Mouse (Mus musculus): ENCODE data around the gene Marveld3. TPM values are rescaled to one million over a fixed set of nuclear protein-coding genes. Genes with fewer than 3 reads are reported as not detected.

The Marveld3 gene
- polyA plus RNA-seq, 1 experiment from 2014 or later, result 7.4 TPM

- ATAC-seq (ENCODE audit: low read depth), result no peak
- no peak overlapping the region for H3K4me2 ChIP-seq (ENCODE audit: low read depth, low read length)
- WGBS, result 86% methylated on average over 9 of the region's 9 CpGs
- no peaks in the 10 kb centered on the region for H3K36me3 ChIP-seq (ENCODE audit: control insufficient read depth, insufficient read depth, low read length)
- no peak overlapping the region for H3K4me3 ChIP-seq (ENCODE audit: low read length)
- H3K4me1 ChIP-seq (replicated peaks; ENCODE audit: control insufficient read depth, insufficient read depth, low read length), result no peaks in the 10 kb centered on the region
- H3K27ac ChIP-seq (ENCODE audit: low read length), result no peak overlapping the region
- H3K9me3 ChIP-seq (ENCODE audit: control insufficient read depth, low read length), result no peaks in the 10 kb centered on the region
- no peak overlapping the region for H3K9ac ChIP-seq (ENCODE audit: low read length)
- no peaks in the 10 kb centered on the region for H3K27me3 ChIP-seq (ENCODE audit: control insufficient read depth, insufficient read depth, low read depth, low read length)
Measured at GRCm38 (mm10) chr8:109997381-109997780, 35.4 kb upstream of the Marveld3 start.

GRCm38 (mm10) chr8:109992951-109993350 lies 30.9 kb upstream of the Marveld3 start:
- H3K27ac ChIP-seq (ENCODE audit: low read length), result no peak overlapping the region
- H3K9ac ChIP-seq (ENCODE audit: low read length), result no peak overlapping the region
- WGBS, result 61% methylated on average over 1 of the region's 1 CpGs
- no peaks in the 10 kb centered on the region for H3K9me3 ChIP-seq (ENCODE audit: control insufficient read depth, low read length)
- H3K4me2 ChIP-seq (ENCODE audit: low read depth, low read length), result no peak overlapping the region
- no peaks in the 10 kb centered on the region for H3K4me1 ChIP-seq (replicated peaks; ENCODE audit: control insufficient read depth, insufficient read depth, low read length)
- no peaks in the 10 kb centered on the region for H3K27me3 ChIP-seq (ENCODE audit: control insufficient read depth, insufficient read depth, low read depth, low read length)
- H3K4me3 ChIP-seq (ENCODE audit: low read length), result no peak overlapping the region
- no peaks in the 10 kb centered on the region for H3K36me3 ChIP-seq (ENCODE audit: control insufficient read depth, insufficient read depth, low read length)
- no peak for ATAC-seq (ENCODE audit: low read depth)

DNA sequence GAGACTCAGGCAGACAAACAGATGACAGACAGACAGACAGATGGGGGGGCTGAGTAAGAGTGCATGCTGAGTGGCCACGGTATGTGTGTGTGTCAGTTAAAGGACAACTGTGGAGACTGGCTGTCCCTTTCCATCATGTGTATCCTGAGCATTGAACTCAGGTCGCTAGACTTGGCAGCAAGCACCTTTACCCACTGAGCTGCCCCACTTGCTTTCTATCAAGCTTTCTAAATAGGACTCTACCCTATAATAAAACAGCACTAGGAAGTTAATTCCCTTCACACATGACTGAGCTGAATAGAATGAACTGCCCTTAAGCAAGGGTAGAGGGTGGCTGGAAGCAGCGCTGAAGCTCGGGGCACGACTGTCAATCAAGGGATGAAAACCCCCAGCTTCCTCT lies 30.2 kb upstream of the Marveld3 start:
- H3K27me3 ChIP-seq (ENCODE audit: control insufficient read depth, insufficient read depth, low read depth, low read length), result no peaks in the 10 kb centered on the region
- H3K36me3 ChIP-seq (ENCODE audit: control insufficient read depth, insufficient read depth, low read length), result no peaks in the 10 kb centered on the region
- no peak for ATAC-seq (ENCODE audit: low read depth)
- no peak overlapping the region for H3K27ac ChIP-seq (ENCODE audit: low read length)
- no peak overlapping the region for H3K4me3 ChIP-seq (ENCODE audit: low read length)
- H3K9ac ChIP-seq (ENCODE audit: low read length), result no peak overlapping the region
- H3K4me2 ChIP-seq (ENCODE audit: low read depth, low read length), result no peak overlapping the region
- no peaks in the 10 kb centered on the region for H3K4me1 ChIP-seq (replicated peaks; ENCODE audit: control insufficient read depth, insufficient read depth, low read length)
- H3K9me3 ChIP-seq (ENCODE audit: control insufficient read depth, low read length), result no peaks in the 10 kb centered on the region
- WGBS, result 83% methylated on average over 5 of the region's 5 CpGs

- no peak within 1 kb of the TSS for H3K4me2 ChIP-seq (ENCODE audit: low read depth, low read length)
- 61% methylated on average over 8 of the region's 8 CpGs for WGBS
- H3K27me3 ChIP-seq (ENCODE audit: control insufficient read depth, insufficient read depth, low read depth, low read length), result no peaks in the 10 kb centered on the region
- H3K4me3 ChIP-seq (ENCODE audit: low read length), result no peak within 1 kb of the TSS
- no peak within 1 kb of the TSS for H3K27ac ChIP-seq (ENCODE audit: low read length)
- H3K9ac ChIP-seq (ENCODE audit: low read length), result no peak within 1 kb of the TSS
- no peak for ATAC-seq (ENCODE audit: low read depth)
- H3K9me3 ChIP-seq (ENCODE audit: control insufficient read depth, low read length), result no peaks in the 10 kb centered on the region
- no peaks in the 10 kb centered on the region for H3K4me1 ChIP-seq (replicated peaks; ENCODE audit: control insufficient read depth, insufficient read depth, low read length)
- no peaks in the 10 kb centered on the region for H3K36me3 ChIP-seq (ENCODE audit: control insufficient read depth, insufficient read depth, low read length)
Measured at GRCm38 (mm10) chr8:109990224-109990623, 28.2 kb upstream of the Marveld3 start, which contains the start of gene Tat. Tat (plus strand) TSS chr8:109990437.

DNA sequence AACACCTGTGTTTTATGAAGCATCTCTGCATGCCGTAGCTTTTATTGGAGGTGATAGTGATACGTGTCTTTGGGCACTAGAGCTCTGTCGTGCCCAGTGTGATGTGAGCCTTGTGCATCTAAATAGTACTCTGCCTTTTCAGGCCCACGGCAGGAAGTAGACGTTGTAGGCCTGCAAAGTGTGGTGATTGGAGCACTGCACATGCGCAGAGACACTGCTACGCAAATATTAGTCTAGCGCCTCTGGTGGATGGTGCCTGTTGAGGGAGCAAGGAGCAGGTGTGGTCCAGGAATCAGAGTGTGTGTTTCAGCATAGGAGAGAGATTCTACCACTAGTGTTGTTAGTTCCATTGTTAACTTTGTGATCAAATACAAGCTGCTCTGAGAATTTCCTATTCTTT lies 27.1 kb upstream of the Marveld3 start:
- H3K9ac ChIP-seq (ENCODE audit: low read length), result no peak overlapping the region
- no peaks in the 10 kb centered on the region for H3K36me3 ChIP-seq (ENCODE audit: control insufficient read depth, insufficient read depth, low read length)
- H3K27me3 ChIP-seq (ENCODE audit: control insufficient read depth, insufficient read depth, low read depth, low read length), result no peaks in the 10 kb centered on the region
- H3K27ac ChIP-seq (ENCODE audit: low read length), result no peak overlapping the region
- ATAC-seq (ENCODE audit: low read depth), result no peak
- no peak overlapping the region for H3K4me3 ChIP-seq (ENCODE audit: low read length)
- WGBS, result 83% methylated on average over 8 of the region's 8 CpGs
- no peak overlapping the region for H3K4me2 ChIP-seq (ENCODE audit: low read depth, low read length)
- no peaks in the 10 kb centered on the region for H3K4me1 ChIP-seq (replicated peaks; ENCODE audit: control insufficient read depth, insufficient read depth, low read length)
- H3K9me3 ChIP-seq (ENCODE audit: control insufficient read depth, low read length), result no peaks in the 10 kb centered on the region

DNA sequence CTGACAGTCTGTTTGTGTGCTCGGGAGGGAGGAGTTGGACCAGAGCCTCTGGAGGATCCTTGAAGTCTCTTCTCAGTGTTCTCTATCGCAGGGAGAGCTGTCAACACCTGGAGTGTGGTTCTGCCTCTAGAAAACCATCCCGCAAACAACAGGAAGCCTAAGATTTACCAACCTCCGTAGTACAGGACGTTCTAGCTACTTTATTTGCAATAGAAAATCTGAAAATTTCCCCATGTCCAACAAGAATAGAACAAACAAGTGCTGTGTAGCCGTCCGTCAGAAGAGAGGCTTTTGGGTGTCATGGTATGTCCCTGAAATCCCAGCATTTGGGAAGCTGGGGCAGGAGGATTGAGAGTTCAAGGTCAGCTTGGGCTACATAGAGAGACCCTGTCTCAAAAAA lies 25.8 kb upstream of the Marveld3 start:
- Histone ChIP-seq H3K4me2 (ENCODE audit: low read depth, low read length) (no peak overlapping the region), H3K9me3 (ENCODE audit: control insufficient read depth, low read length) (no peaks in the 10 kb centered on the region), H3K9ac (ENCODE audit: low read length) (no peak overlapping the region), H3K4me1 (replicated peaks; ENCODE audit: control insufficient read depth, insufficient read depth, low read length) (no peaks in the 10 kb centered on the region), H3K4me3 (ENCODE audit: low read length) (no peak overlapping the region), H3K36me3 (ENCODE audit: control insufficient read depth, insufficient read depth, low read length) (no peaks in the 10 kb centered on the region), H3K27ac (ENCODE audit: low read length) (no peak overlapping the region), H3K27me3 (ENCODE audit: control insufficient read depth, insufficient read depth, low read depth, low read length) (no peaks in the 10 kb centered on the region)
- ATAC-seq (ENCODE audit: low read depth), result no peak
- 62% methylated on average over 7 of the region's 7 CpGs for WGBS

DNA sequence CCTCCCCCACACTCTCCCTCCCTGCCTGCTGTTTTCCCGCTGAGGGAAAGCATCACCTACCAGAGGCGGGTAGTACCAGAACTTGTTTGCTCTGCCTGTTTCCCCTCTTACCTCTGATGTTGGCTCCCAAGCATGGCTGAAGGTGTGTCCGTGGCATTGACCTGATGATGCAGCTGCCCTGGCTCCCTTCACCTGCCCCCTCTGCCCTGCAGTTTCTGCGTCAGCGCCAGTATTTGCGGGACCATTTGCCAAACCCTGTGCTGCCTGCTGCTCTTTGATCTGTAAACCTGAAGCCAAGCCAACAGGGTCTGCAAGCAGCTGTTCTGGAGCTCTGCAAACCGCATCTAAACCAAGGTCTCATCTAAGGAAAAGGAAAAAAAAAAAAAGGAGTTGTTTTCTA lies 24.4 kb upstream of the Marveld3 start:
- no peaks in the 10 kb centered on the region for H3K27me3 ChIP-seq (ENCODE audit: control insufficient read depth, insufficient read depth, low read depth, low read length)
- H3K4me2 ChIP-seq (ENCODE audit: low read depth, low read length), result no peak overlapping the region
- no peak for ATAC-seq (ENCODE audit: low read depth)
- H3K4me1 ChIP-seq (replicated peaks; ENCODE audit: control insufficient read depth, insufficient read depth, low read length), result no peaks in the 10 kb centered on the region
- 48% methylated on average over 7 of the region's 7 CpGs for WGBS
- no peak overlapping the region for H3K27ac ChIP-seq (ENCODE audit: low read length)
- no peak overlapping the region for H3K9ac ChIP-seq (ENCODE audit: low read length)
- no peaks in the 10 kb centered on the region for H3K9me3 ChIP-seq (ENCODE audit: control insufficient read depth, low read length)
- H3K36me3 ChIP-seq (ENCODE audit: control insufficient read depth, insufficient read depth, low read length), result no peaks in the 10 kb centered on the region
- H3K4me3 ChIP-seq (ENCODE audit: low read length), result no peak overlapping the region

DNA sequence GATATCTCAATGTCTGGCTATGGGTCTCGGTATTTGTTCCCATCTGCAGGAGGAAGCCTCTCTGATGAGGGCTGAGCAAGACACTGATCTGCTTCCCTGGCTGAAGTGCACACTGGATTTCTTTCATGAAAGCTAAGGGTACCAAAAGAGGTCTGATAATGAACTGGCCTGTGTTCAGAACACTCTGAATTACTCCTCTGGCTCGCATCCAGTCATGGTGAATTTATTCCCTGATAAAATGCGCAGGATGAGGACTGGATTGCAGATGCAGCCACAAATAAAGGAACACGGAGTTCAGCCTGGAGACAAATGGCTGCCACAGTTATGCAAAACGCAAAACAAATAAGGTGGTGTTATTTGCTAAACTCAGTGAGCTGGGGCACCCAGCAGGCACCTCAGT lies 21.9 kb upstream of the Marveld3 start:
- H3K4me1 ChIP-seq (replicated peaks; ENCODE audit: control insufficient read depth, insufficient read depth, low read length), result no peaks in the 10 kb centered on the region

GRCm38 (mm10) chr8:109982386-109983105 lies 20.5 kb upstream of the Marveld3 start:
- ATAC-seq (ENCODE audit: low read depth), result no peak
- no peak overlapping the region for H3K4me3 ChIP-seq (ENCODE audit: low read length)
- 73% methylated on average over 15 of the region's 15 CpGs for WGBS
- no peaks in the 10 kb centered on the region for H3K36me3 ChIP-seq (ENCODE audit: control insufficient read depth, insufficient read depth, low read length)
- H3K4me1 ChIP-seq (replicated peaks; ENCODE audit: control insufficient read depth, insufficient read depth, low read length), result no peaks in the 10 kb centered on the region
- no peaks in the 10 kb centered on the region for H3K9me3 ChIP-seq (ENCODE audit: control insufficient read depth, low read length)
- H3K27me3 ChIP-seq (ENCODE audit: control insufficient read depth, insufficient read depth, low read depth, low read length), result no peaks in the 10 kb centered on the region
- H3K27ac ChIP-seq (ENCODE audit: low read length), result no peak overlapping the region
- H3K4me2 ChIP-seq (ENCODE audit: low read depth, low read length), result no peak overlapping the region
- H3K9ac ChIP-seq (ENCODE audit: low read length), result no peak overlapping the region

More for the DNA sequence above, 21.9 kb upstream of the Marveld3 start:
- 16% methylated on average over 5 of the region's 5 CpGs for WGBS
- no peaks in the 10 kb centered on the region for H3K27me3 ChIP-seq (ENCODE audit: control insufficient read depth, insufficient read depth, low read depth, low read length)
- H3K4me2 ChIP-seq (ENCODE audit: low read depth, low read length), result no peak overlapping the region
- H3K9ac ChIP-seq (ENCODE audit: low read length), result no peak overlapping the region
- H3K9me3 ChIP-seq (ENCODE audit: control insufficient read depth, low read length), result no peaks in the 10 kb centered on the region
- H3K36me3 ChIP-seq (ENCODE audit: control insufficient read depth, insufficient read depth, low read length), result no peaks in the 10 kb centered on the region
- H3K4me3 ChIP-seq (ENCODE audit: low read length), result no peak overlapping the region
- no peak overlapping the region for H3K27ac ChIP-seq (ENCODE audit: low read length)
- no peak for ATAC-seq (ENCODE audit: low read depth)
